ENCODE assay signal across 15 mouse cellular contexts in the genomic region with DNA sequence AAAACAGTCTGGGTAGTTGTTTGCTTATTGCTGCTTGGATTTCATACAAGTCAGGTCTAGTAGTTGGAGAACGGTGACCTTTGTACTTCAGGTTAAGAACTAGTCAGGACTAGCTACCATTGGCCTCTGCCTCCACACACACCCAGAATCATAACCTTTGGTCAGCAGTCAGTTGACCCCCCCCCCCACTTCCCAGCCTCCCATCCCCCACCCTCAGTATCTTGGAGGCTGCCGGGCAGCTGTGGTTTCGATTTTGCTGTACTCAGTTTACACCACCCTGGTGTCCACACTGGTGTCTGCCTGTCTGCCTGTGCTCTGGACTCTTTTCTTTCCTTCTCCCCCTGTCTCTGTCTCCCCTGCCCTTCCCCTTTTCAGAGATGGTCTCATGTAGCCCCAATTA.
DNase-seq lines count a peak whose midpoint lies in the region; ATAC-seq and TF ChIP-seq lines count a peak whose summit lies in the region.
"Had no signal": no experiment of that assay in that cellular context is flagged by ENCODE, and none has a peak within 500 bp of the region (broad histone marks: within the 10 kb centered on the region; RNA-seq: fewer than 3 reads in every experiment).

No protein-coding gene starts in this region.

- no peak overlapping the region; the same call in 1 of the 2 replicates for H3K9ac ChIP-seq in intestine, postnatal 0 days (ENCODE audit: low read depth, low read length)
- H3K9ac ChIP-seq in liver, embryonic 16.5 days (ENCODE audit: low read depth, low read length), result no peak overlapping the region
- H3K9ac ChIP-seq in midbrain, embryonic 13.5 days (replicated peaks), result no peak overlapping the region
- H3K9ac ChIP-seq: embryonic facial prominence, embryonic 13.5 days; heart, embryonic 13.5 days; limb, embryonic 12.5 days; neural tube, embryonic 13.5 days had no signal

- peak; percentile 40 to 74 for DNase-seq in kidney, postnatal 25 days
- DNase-seq in adrenal gland, adult 8-10 months, result no peak
- DNase-seq: adrenal gland, postnatal 14 days; cerebellum, postnatal 14 days; gastrocnemius, adult 2 months had no signal

- no peak for TF ChIP-seq CTCF in intestine, postnatal 0 days (IDR thresholded peaks at IDR 0.05; ENCODE audit: low read depth)

- peaks cover 5% of the 10 kb centered on the region; the same call in 1 of the 2 replicates for H3K4me1 ChIP-seq in intestine, postnatal 0 days (replicated peaks; ENCODE audit: control insufficient read depth, insufficient read depth, low read length)
- peaks cover 8% of the 10 kb centered on the region for H3K4me1 ChIP-seq in liver, embryonic 16.5 days (ENCODE audit: control insufficient read depth, low read depth, low read length)
- H3K4me1 ChIP-seq in midbrain, embryonic 13.5 days (replicated peaks), result peaks cover 8% of the 10 kb centered on the region
- H3K4me1 ChIP-seq: limb, embryonic 12.5 days; neural tube, embryonic 13.5 days had no signal

- no peaks in the 10 kb centered on the region for H3K9me3 ChIP-seq in intestine, postnatal 0 days (ENCODE audit: control insufficient read depth)
- H3K9me3 ChIP-seq in liver, embryonic 16.5 days (replicated peaks; ENCODE audit: control insufficient read depth, low read length), result no peaks in the 10 kb centered on the region
- H3K9me3 ChIP-seq in midbrain, embryonic 13.5 days, result no peaks in the 10 kb centered on the region
- H3K9me3 ChIP-seq: embryonic facial prominence, embryonic 13.5 days; G1E; heart, embryonic 13.5 days; limb, embryonic 12.5 days; neural tube, embryonic 13.5 days had no signal

- H3K36me3 ChIP-seq in intestine, postnatal 0 days (ENCODE audit: control insufficient read depth, insufficient read depth), result peaks cover 28% of the 10 kb centered on the region
- no peaks in the 10 kb centered on the region for H3K36me3 ChIP-seq in liver, embryonic 16.5 days (ENCODE audit: control insufficient read depth, insufficient read depth)
- H3K36me3 ChIP-seq in midbrain, embryonic 13.5 days, result no peaks in the 10 kb centered on the region
- H3K36me3 ChIP-seq: embryonic facial prominence, embryonic 13.5 days; G1E; limb, embryonic 12.5 days; neural tube, embryonic 13.5 days had no signal

- no peaks in the 10 kb centered on the region for H3K27me3 ChIP-seq in intestine, postnatal 0 days (replicated peaks; ENCODE audit: control insufficient read depth, insufficient read depth, low read length)
- H3K27me3 ChIP-seq in liver, embryonic 16.5 days (ENCODE audit: control insufficient read depth, insufficient read depth, low read depth, low read length), result no peaks in the 10 kb centered on the region
- H3K27me3 ChIP-seq in midbrain, embryonic 13.5 days, result no peaks in the 10 kb centered on the region
- H3K27me3 ChIP-seq: embryonic facial prominence, embryonic 13.5 days; heart, embryonic 13.5 days; limb, embryonic 12.5 days; neural tube, embryonic 13.5 days had no signal

- H3K27ac ChIP-seq in intestine, postnatal 0 days (ENCODE audit: low read depth, low read length), result peak overlapping the region; percentile 83
- peak overlapping the region; percentile 76 for H3K27ac ChIP-seq in liver, embryonic 16.5 days (ENCODE audit: low read length)
- no peak overlapping the region for H3K27ac ChIP-seq in midbrain, embryonic 13.5 days
- H3K27ac ChIP-seq: embryonic facial prominence, embryonic 13.5 days; gastrocnemius, adult 2 months; heart, embryonic 13.5 days; limb, embryonic 12.5 days; neural tube, embryonic 13.5 days had no signal

- WGBS in intestine, postnatal 0 days, result 29% methylated on average over 3 of the region's 3 CpGs
- WGBS in liver, embryonic 16.5 days (ENCODE audit: insufficient replicate concordance), result 36% methylated on average over 3 of the region's 3 CpGs
- WGBS in midbrain, embryonic 13.5 days, result 84% methylated on average over 3 of the region's 3 CpGs

- no peak overlapping the region for H3K4me3 ChIP-seq in intestine, postnatal 0 days (ENCODE audit: low read depth, low read length)
- no peak overlapping the region for H3K4me3 ChIP-seq in liver, embryonic 16.5 days (ENCODE audit: low read depth, low read length)
- H3K4me3 ChIP-seq in midbrain, embryonic 13.5 days (replicated peaks), result no peak overlapping the region
- H3K4me3 ChIP-seq: embryonic facial prominence, embryonic 13.5 days; gastrocnemius, adult 2 months; heart, embryonic 13.5 days; limb, embryonic 12.5 days; neural tube, embryonic 13.5 days had no signal

- no peak overlapping the region for H3K4me2 ChIP-seq in intestine, postnatal 0 days (replicated peaks; ENCODE audit: low read depth)
- H3K4me2 ChIP-seq in liver, embryonic 16.5 days (ENCODE audit: low read depth, low read length), result no peak overlapping the region
- H3K4me2 ChIP-seq in midbrain, embryonic 13.5 days (replicated peaks), result no peak overlapping the region
- H3K4me2 ChIP-seq: embryonic facial prominence, embryonic 13.5 days; heart, embryonic 13.5 days; limb, embryonic 12.5 days; neural tube, embryonic 13.5 days had no signal

- 0 out of 2 replicates have a peak, but pooled peaks have one; percentile 20 for ATAC-seq in granulocyte monocyte progenitor cell, adult 5-6 weeks (replicated peaks; ENCODE audit: poor library complexity, severe bottlenecking)
- ATAC-seq in intestine, postnatal 0 days, result peak; percentile 93
- ATAC-seq in liver, embryonic 16.5 days (ENCODE audit: low read depth), result peak; percentile 88
- no peak for ATAC-seq in midbrain, embryonic 13.5 days
- ATAC-seq in megakaryocyte progenitor cell, adult 5-6 weeks (replicated peaks; ENCODE audit: poor library complexity), result no peak

Comparison
In these comparisons a context has a peak if more than half of its experiments do, and no peak if none do; other contexts are left out.
1. ATAC-seq: peak in granulocyte monocyte progenitor cell, adult 5-6 weeks (single experiment), intestine, postnatal 0 days (single experiment) and liver, embryonic 16.5 days (single experiment); none in midbrain, embryonic 13.5 days (single experiment) and megakaryocyte progenitor cell, adult 5-6 weeks (single experiment).